Mouse (Mus musculus): Measurements from ENCODE around the gene 2310034C09Rik. TPM values are rescaled to one million over a fixed set of nuclear protein-coding genes. Genes with fewer than 3 reads are reported as not detected.
A peak's percentile ranks its signal among the peaks of the same experiment; 100 is the strongest.
"Not testable (repeated sequence)": the region's sequence is repeated elsewhere in the genome, so short reads cannot be mapped to it uniquely, and the experiment has no call there.

The 2310034C09Rik gene
- total RNA-seq (2021) = not detected
- long read RNA-seq, experiment 1 = 0 reads
- long read RNA-seq, experiment 2 = 0 reads

GRCm38 (mm10) chr16:88758547-88758946 is at the start of gene 2310034C09Rik:
Gene 2310034C09Rik (plus strand): TSS chr16:88758847.
- not testable (repeated sequence) for DNase-seq

GRCm38 (mm10) chr16:88710757-88711156 is 47.9 kb upstream of the 2310034C09Rik start:
- DNase-seq = peak; percentile 24 to 28

DNA sequence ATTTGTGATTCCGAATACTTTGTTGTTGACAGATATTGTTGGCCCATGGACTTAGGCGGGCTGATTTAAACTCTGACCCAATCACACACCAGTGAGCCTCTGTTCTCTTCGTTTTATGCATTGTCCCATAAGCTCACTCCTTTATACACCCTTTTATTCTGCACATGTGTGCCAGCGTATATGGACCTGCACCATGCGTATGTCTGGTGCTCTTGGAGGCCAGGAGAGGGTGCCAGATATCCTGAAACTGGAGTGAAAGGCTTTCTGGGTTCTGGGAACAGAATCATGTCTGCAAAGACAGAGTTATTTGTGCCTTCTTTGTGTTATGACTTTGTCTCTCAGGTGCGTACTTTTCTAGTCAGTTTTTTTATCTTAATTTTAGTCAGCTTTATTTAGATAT is 47.4 kb upstream of the 2310034C09Rik start:
- no peak for DNase-seq

DNA sequence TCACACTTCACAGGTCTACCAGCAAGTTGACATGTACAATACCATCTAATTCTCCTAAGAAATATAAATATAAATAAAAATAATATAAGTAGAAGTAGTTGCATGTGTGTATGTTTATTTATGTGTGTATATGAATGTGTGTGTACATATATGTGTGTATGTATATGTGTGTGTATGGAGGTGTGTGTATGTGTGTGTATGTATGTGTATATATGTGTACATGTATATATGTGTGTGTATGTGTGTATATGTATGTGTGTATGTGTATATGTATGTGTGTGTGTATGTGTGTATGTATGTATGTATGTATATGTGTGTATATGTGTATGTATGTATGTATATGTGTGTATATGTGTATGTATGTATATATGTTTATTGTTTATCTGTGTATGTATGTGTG is 42.1 kb upstream of the 2310034C09Rik start:
- no peak for DNase-seq

DNA sequence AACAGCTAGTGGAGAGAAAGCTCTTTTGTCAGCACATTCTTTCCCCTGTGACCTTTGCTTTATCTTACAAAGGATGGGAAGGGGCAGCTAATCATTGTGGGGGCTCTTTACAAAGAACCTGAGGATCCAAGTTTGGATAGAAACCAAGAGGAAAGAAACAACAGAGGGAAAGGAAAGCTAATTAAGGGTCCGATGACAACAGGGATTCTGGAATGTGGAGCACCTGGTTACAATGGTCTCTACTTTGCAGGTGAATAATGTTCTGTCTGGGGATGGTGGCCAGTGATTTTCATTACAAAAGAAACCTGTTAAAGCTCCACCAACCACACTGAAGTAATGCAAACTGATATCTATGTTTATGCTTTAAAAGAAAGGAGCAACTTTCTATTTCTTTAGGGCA is 38.6 kb upstream of the 2310034C09Rik start:
- DNase-seq = no peak

GRCm38 (mm10) chr16:88728812-88729275 is 29.8 kb upstream of the 2310034C09Rik start, which contains the start of gene Krtap13-1:
Gene Krtap13-1 (plus strand): TSS chr16:88728862.
- DNase-seq = no peak

DNA sequence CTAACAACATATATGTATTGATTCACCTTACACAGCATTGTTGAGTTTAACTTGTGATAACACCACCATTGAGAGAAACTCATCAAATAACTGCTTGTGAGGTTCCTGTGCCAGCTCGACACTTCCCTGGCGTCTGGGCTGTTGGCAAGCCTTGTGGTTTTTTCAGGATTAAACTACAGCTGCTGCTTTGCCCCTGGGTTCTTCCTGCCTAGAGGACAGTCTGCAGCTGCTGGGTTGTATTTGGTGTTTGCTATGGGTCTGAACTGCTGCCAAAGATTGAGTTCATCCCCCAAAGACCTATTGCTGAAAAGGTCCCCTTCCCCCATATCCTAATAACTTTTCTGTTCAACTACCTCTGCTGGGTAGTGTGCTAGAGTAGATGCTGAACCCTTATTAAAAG is 23.3 kb upstream of the 2310034C09Rik start:
- no peak for DNase-seq

DNA sequence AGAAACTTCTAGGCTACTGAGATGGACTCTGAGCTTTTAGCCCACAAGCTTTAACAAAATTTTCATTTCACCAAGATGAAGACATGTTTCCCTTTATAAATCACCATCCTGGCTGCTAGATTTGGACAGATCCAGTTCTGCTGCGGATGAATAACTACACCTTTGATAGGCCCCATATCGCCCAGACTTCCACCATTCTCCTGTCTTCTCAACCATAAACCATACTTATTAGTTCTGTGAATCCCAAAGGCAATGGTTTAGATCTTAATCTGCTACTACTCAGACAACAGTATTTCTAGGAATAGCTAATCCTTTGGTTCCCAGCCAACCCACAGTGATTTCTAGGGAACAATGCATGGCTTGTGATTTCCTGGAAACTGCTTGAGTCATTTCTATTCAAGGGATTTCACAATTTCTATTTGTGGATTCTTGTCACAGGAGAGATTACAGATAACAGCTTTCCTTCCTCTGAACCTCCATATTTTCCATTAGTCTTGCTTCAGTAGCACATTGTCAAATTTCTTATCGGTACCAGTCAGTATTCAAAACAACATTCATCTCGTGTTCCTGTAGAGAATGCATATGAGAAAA is 13.8 kb upstream of the 2310034C09Rik start:
- DNase-seq = no peak

DNA sequence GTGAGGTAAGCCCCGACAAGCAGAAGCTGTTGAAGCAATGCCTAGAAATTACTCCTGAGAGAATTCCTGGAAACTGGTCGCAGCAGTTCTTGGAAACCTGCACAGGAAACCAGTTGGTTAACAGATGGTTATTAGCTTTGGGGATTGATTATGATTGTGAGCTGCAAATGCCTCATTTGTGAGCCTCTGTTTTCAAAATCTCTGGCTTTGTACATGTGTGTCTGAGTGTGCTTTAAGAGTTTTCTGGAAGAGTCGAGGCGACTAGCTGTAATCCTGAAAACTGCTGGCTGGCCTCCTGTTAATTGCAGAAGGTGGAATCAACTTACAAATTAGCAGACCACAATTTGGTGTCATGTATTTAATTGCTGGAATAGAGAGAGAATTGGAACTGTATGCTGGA is 10.7 kb upstream of the 2310034C09Rik start:
- DNase-seq = no peak

DNA sequence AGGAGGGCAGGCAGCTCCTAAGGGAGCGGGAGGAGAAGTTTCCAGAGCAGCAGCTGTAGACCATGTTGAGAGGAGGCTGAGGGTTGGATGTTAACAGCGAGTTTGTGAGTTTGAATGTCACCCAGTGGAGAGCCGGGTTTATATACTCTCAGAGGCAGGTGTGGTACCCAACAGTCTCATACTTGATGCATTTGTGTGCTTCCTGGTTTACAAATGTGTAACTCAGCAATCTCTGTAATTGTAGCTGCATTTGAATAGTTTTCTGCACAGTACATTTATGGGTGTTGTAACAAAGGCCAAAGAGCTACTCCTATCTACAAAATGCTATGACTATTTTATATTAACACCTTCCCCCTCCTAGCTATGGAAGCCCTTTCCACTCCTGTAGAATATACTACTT is 7.1 kb upstream of the 2310034C09Rik start, which contains the start of gene Krtap13:
TSS of gene Krtap13 (minus strand) at position 101 of the 400 bp plus-strand sequence.
- DNase-seq = not testable (repeated sequence)

- DNase-seq = no peak
These were observed 15.5 kb downstream of the 2310034C09Rik start, which contains the start of gene 2310057N15Rik for GRCm38 (mm10) chr16:88774106-88774505. Gene 2310057N15Rik (minus strand): TSS chr16:88774206.

- no peak for DNase-seq
These were observed 18.9 kb downstream of the 2310034C09Rik start, which contains the start of gene Gm5965 for GRCm38 (mm10) chr16:88777596-88777995. Gene Gm5965 (plus strand): TSS chr16:88777896.

DNA sequence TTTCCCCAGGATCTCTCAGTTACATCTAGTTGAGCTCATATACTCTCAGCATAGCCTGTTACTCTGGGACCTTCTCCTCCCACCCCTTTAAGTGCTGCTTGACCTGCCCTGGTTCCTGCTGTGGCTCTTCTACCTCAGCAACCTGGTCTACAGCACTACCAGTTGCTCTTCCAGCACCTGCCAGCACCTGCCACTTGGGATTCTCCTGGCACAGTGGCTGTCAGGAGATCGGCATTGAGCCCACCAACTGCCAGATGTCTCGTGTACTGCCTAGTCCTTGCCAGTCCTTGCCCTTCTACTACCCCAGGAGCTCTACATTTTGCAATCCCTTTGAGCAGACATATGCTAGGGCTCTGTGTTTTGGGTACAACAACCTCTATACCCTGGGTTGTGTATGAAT is 28.1 kb downstream of the 2310034C09Rik start:
- no peak for DNase-seq

Other genes starting within 250 kb of the 2310034C09Rik start
- gene Cldn8, start 195.7 kb upstream of the 2310034C09Rik start, total RNA-seq (2021) = not detected
- gene Krtap24-1, start 146.6 kb upstream of the 2310034C09Rik start, total RNA-seq (2021) = not detected
- gene 2310079G19Rik, start 131.2 kb upstream of the 2310034C09Rik start, total RNA-seq (2021) = not detected
- gene Krtap26-1, start 111.1 kb upstream of the 2310034C09Rik start, total RNA-seq (2021) = not detected
- not detected for gene Krtap27-1, start 87.2 kb upstream of the 2310034C09Rik start, total RNA-seq (2021)
- gene 2310061N02Rik, start 50.9 kb upstream of the 2310034C09Rik start, total RNA-seq (2021) = not detected
- gene Krtap13-1, start 30.0 kb upstream of the 2310034C09Rik start, total RNA-seq (2021) = not detected
- gene Krtap13, start 7.2 kb upstream of the 2310034C09Rik start, total RNA-seq (2021) = not detected
- not detected for gene 2310057N15Rik, start 15.4 kb downstream of the 2310034C09Rik start, total RNA-seq (2021)
- not detected for gene Gm5965, start 19.0 kb downstream of the 2310034C09Rik start, total RNA-seq (2021)
- not detected for gene Gm20741, start 53.4 kb downstream of the 2310034C09Rik start, total RNA-seq (2021)
- gene Krtap15, start 61.4 kb downstream of the 2310034C09Rik start, total RNA-seq (2021) = not detected
- not detected for gene Krtap14, start 67.3 kb downstream of the 2310034C09Rik start, total RNA-seq (2021)
- not detected for gene Krtap19-1, start 110.6 kb downstream of the 2310034C09Rik start, total RNA-seq (2021)
- not detected for gene Krtap19-2, start 115.4 kb downstream of the 2310034C09Rik start, total RNA-seq (2021)
- gene Krtap19-3, start 119.2 kb downstream of the 2310034C09Rik start, total RNA-seq (2021) = not detected
- not detected for gene Krtap19-4, start 126.2 kb downstream of the 2310034C09Rik start, total RNA-seq (2021)
- gene Krtap19-5, start 137.6 kb downstream of the 2310034C09Rik start, total RNA-seq (2021) = not detected
- not detected for gene Krtap19-9b, start 173.4 kb downstream of the 2310034C09Rik start, total RNA-seq (2021)
- not detected for gene Krtap16-3, start 204.0 kb downstream of the 2310034C09Rik start, total RNA-seq (2021)

Measured in adrenal gland, postnatal 36 days (tissue).